Mouse (Mus musculus) heart, postnatal 0 days (tissue): ENCODE data around the gene Anks1. TPM values are rescaled to one million over a fixed set of nuclear protein-coding genes. Genes with fewer than 3 reads are reported as not detected.

Experiments
- ATAC-seq: fragments of 200-750 bp; cut with Nextera tagmentation; 2 replicates; pipeline ENCODE4 v1.8.0; 2017; ENCODE audit warnings: low read depth, moderate number of reproducible peaks, moderate library complexity; ENCODE audit not compliant: insufficient read depth
- DNase-seq: peaks from one replicate; pipeline ENCODE4 v3.0.0-alpha.2; 2016; ENCODE audit warnings: low spot score
- H3K27ac ChIP-seq: fragments of 300-500 bp; sonication (generic); 2 replicates; pipeline ENCODE4 v1.5.1; 2014; ENCODE audit warnings: low read depth, mild to moderate bottlenecking
- H3K27me3 ChIP-seq: fragments of 300-500 bp; sonication (generic); 2 replicates; pipeline ENCODE4 v1.6.1; 2014; ENCODE audit warnings: low read length, mixed read lengths; ENCODE audit not compliant: control insufficient read depth, insufficient read depth
- H3K36me3 ChIP-seq: fragments of 300-500 bp; sonication (generic); replicated peaks from 2 replicates; pipeline ENCODE4 v1.6.1; 2014; ENCODE audit warnings: low read length, mixed read lengths; ENCODE audit not compliant: control insufficient read depth, insufficient read depth
- H3K4me1 ChIP-seq: fragments of 300-500 bp; sonication (generic); 2 replicates; pipeline ENCODE4 v1.6.1; 2014; ENCODE audit warnings: antibody characterized with exemption; ENCODE audit not compliant: control insufficient read depth, insufficient read depth
- H3K4me2 ChIP-seq: fragments of 300-500 bp; sonication (generic); 2 replicates; pipeline ENCODE4 v1.6.1; 2014; ENCODE audit warnings: low read depth, mild to moderate bottlenecking, low read length, moderate library complexity
- H3K4me3 ChIP-seq: fragments of 300-500 bp; sonication (generic); 2 replicates; pipeline ENCODE4 v1.5.1; 2014; ENCODE audit warnings: low read depth, low read length
- H3K9ac ChIP-seq: fragments of 300-500 bp; sonication (generic); replicated peaks from 2 replicates; pipeline ENCODE4 v1.6.1; 2014; ENCODE audit warnings: low read depth, low read length, mixed read lengths
- H3K9me3 ChIP-seq: fragments of 300-500 bp; sonication (generic); replicated peaks from 2 replicates; pipeline ENCODE4 v1.6.1; 2016; ENCODE audit warnings: low read length; ENCODE audit not compliant: control insufficient read depth
- CTCF ChIP-seq: IDR thresholded peaks from 2 replicates; pipeline ENCODE4 v1.5.1; 2016; ENCODE audit warnings: antibody characterized with exemption, control low read depth, low read depth
- EP300 ChIP-seq: IDR thresholded peaks from 2 replicates; pipeline ENCODE4 v1.6.1; 2016; ENCODE audit warnings: antibody characterized with exemption, low read depth
- WGBS: fragments of 180-500 bp; shearing (Covaris S2); extraction: QIAGEN DNeasy Blood & Tissue Kit; methylation state at CpG from one replicate; pipeline ENCODE4 v1.1.7; 2014; 5-methylcytosine and 5-hydroxymethylcytosine counted together
- polyA plus RNA-seq: library from polyadenylated mRNA; unstranded; fragments of >200 nt; fragmentation: Nextera tagmentation; extraction: Ambion mirVana; gene quantifications from 2 replicates; pipeline ENCODE4 v1.2.1, GENCODE M21; 2015
- total RNA-seq: library from RNA; depleted of rRNA; stranded (reverse); fragments of >200 nt; gene quantifications from 2 replicates; pipeline ENCODE4 v1.2.3, GENCODE M21; 2014; ENCODE audit warnings: low replicate concordance

Gene Anks1
- total and polyA plus RNA-seq, 2 experiments from 2014 or later, result 11.0 to 55.4 TPM

- ATAC-seq (no peak), DNase-seq (no peak)
- no peaks in the 10 kb centered on the region for H3K4me1 ChIP-seq
- TF ChIP-seq EP300 (no peak), CTCF (no peak)
- H3K27ac ChIP-seq, result no peak overlapping the region
- 77% methylated on average over 13 of the region's 13 CpGs for WGBS
- H3K4me3 ChIP-seq, result no peak overlapping the region
- no peaks in the 10 kb centered on the region for H3K27me3 ChIP-seq
- no peaks in the 10 kb centered on the region for H3K36me3 ChIP-seq
- H3K9me3 ChIP-seq, result no peaks in the 10 kb centered on the region
- no peak overlapping the region for H3K4me2 ChIP-seq
- no peak overlapping the region for H3K9ac ChIP-seq
Observed at GRCm38 (mm10) chr17:28070256-28070655, 161.2 kb downstream of the Anks1 start.

GRCm38 (mm10) chr17:28072730-28073129, 163.6 kb downstream of the Anks1 start:
- H3K4me1 ChIP-seq, result no peaks in the 10 kb centered on the region
- H3K4me2 ChIP-seq, result no peak overlapping the region
- H3K9me3 ChIP-seq, result no peaks in the 10 kb centered on the region
- DNase-seq, result no peak
- no peak overlapping the region for H3K9ac ChIP-seq
- WGBS, result 47% methylated on average over 2 of the region's 2 CpGs
- no peaks in the 10 kb centered on the region for H3K27me3 ChIP-seq
- no peak overlapping the region for H3K4me3 ChIP-seq
- no peak overlapping the region for H3K27ac ChIP-seq
- ATAC-seq, result no peak
- no peaks in the 10 kb centered on the region for H3K36me3 ChIP-seq
- TF ChIP-seq EP300 (no peak), CTCF (no peak)

- ATAC-seq (no peak), DNase-seq (no peak)
- H3K9me3 ChIP-seq, result no peaks in the 10 kb centered on the region
- no peak overlapping the region for H3K4me3 ChIP-seq
- no peak overlapping the region for H3K4me2 ChIP-seq
- no peaks in the 10 kb centered on the region for H3K4me1 ChIP-seq
- H3K36me3 ChIP-seq, result no peaks in the 10 kb centered on the region
- no peaks in the 10 kb centered on the region for H3K27me3 ChIP-seq
- 46% methylated on average over 7 of the region's 7 CpGs for WGBS
- no peak overlapping the region for H3K27ac ChIP-seq
- no peak for TF ChIP-seq CTCF
- TF ChIP-seq EP300, result no peak
- H3K9ac ChIP-seq, result no peak overlapping the region
Observed at GRCm38 (mm10) chr17:28074486-28074885, 165.4 kb downstream of the Anks1 start.

DNA sequence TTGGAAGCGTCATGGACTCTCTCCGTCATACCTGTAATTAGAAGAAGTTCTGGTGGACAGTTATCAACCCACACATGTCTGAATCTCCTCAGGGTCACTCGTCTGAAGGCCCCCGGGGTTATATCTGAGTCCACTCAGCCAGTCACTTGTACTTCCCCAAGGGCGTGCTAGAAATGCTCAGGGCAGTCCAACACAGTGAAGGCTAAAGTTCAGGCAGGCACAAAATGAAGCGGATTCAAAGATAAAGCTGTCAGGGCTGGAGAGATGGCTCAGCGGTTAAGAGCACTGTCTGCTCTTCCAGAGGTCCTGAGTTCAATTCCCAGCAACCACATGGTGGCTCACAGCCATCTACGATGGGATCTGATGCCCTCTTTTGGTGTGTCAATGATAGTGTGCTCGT, 168.9 kb downstream of the Anks1 start:
- Histone ChIP-seq H3K4me1 (no peaks in the 10 kb centered on the region), H3K27me3 (peaks cover 6% of the 10 kb centered on the region; the same call in 1 of the 2 replicates), H3K9ac (no peak overlapping the region), H3K36me3 (no peaks in the 10 kb centered on the region), H3K4me2 (no peak overlapping the region), H3K4me3 (no peak overlapping the region), H3K9me3 (no peaks in the 10 kb centered on the region), H3K27ac (no peak overlapping the region)
- DNase-seq (no peak), ATAC-seq (no peak)
- no peak for TF ChIP-seq CTCF
- TF ChIP-seq EP300, result no peak
- 66% methylated on average over 9 of the region's 9 CpGs for WGBS

DNA sequence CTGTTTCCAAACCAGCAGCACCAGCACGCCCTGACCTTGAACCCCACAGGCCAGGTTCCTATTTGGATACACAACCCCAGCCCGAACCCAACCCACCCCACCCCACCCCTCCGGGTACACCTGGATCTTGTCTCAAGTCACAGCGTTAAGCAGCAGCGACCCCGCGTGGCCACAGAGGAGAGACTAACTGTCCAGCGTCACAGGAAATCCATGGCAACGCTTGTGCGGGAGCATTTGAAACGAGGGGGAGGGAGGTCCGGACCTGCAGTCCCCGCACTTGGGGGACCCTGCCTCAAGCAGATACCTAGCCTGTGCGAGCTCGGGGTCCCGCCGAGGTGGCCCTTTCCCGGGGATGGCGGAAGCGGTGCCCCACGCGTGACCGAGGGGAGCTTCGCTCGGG, 170.5 kb downstream of the Anks1 start:
- Histone ChIP-seq H3K4me2 (peak overlapping the region; percentile 98), H3K4me1 (no peaks in the 10 kb centered on the region), H3K9ac (peak overlapping the region; percentile 42; the same call in 1 of the 2 replicates), H3K27ac (no peak overlapping the region), H3K4me3 (peak overlapping the region; percentile 59), H3K36me3 (no peaks in the 10 kb centered on the region), H3K9me3 (no peaks in the 10 kb centered on the region), H3K27me3 (peaks cover 6% of the 10 kb centered on the region; the same call in 1 of the 2 replicates)
- ATAC-seq, result peak; percentile 80
- TF ChIP-seq CTCF (peak; percentile 84), EP300 (no peak)
- WGBS, result under 1% methylated on average over 25 of the region's 25 CpGs
- DNase-seq, result peak; percentile 81
